Mouse (Mus musculus) v-Abl transformed pro-B cells (cell line): ENCODE measurements around the gene Cavin1.

Source experiments
- in situ Hi-C, 2 experiments: fragments of 400-800 bp; cut with MboI; formaldehyde crosslinking; loops; one replicate each; pipeline ENCODE4 v1.15.1; 2025; ENCODE audit not compliant: unreplicated experiment in 2 of 2

Cavin1 gene

DNA sequence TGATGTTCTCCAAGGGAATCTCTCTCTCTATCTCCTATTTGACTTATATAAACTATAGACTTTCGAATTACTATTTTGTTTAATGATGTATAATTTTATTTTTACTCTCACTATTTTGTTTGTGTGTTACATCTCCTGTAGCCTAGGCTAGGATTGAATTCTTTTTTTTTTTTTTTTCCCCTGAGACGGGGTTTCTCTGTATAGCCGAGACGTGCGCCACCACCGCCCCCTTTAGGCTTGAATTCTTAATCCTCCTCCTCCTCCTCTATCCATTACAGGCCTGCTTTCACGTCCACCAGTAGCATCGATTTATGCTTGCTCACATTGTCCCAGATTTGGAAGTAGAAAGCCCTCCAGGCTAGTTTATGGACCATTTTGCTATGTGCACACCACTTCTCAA lies 11.4 kb upstream of the Cavin1 start:
- in situ Hi-C loops, result loop anchor here (5.0 kb wide), 2 partner anchors 75 to 200 kb away; no protein-coding TSS in a partner anchor

DNA sequence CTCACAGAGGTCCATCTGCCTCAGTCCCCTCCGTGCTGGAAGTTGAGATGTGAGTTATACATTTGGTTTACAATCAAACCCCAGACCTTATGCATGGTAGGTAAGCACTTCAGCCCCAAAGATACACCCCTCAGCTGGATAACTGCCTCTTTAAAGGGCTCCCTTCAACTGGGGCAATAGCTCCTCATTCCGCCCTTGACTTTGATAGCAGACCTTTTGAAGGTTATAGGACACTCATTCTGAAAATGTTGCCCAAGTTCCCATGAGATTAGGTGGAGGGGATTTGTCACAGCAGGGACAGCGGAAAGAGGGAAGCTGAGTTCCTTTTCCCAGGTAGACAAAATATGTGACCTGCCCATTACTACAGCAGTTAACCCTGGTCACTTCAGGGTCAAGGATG lies 10.5 kb upstream of the Cavin1 start:
- in situ Hi-C loops, result loop anchor here (5.0 kb wide), 2 partner anchors 76 to 201 kb away; no protein-coding TSS in a partner anchor

DNA sequence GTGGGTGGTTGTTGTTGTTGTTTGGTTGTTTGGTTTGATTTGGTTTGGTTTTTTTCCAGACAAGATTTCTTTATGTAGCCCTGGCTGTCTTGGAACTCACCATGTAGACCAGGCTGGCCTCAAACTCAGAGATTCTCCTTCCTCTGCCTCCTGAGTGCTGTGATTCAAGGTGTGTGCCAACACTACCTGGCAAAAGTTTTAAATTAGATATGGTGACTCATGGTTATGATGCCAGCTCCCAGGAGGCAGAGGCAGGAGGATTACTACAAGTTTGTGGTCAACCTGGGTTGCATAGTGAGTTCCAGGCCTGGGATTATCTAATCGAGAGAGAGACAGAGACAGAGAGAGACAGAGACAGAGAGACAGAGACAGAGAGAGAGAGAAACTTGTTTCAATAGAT lies 9.8 kb upstream of the Cavin1 start:
- in situ Hi-C loops, result loop anchor here (5.0 kb wide), 2 partner anchors 77 to 202 kb away; no protein-coding TSS in a partner anchor

DNA sequence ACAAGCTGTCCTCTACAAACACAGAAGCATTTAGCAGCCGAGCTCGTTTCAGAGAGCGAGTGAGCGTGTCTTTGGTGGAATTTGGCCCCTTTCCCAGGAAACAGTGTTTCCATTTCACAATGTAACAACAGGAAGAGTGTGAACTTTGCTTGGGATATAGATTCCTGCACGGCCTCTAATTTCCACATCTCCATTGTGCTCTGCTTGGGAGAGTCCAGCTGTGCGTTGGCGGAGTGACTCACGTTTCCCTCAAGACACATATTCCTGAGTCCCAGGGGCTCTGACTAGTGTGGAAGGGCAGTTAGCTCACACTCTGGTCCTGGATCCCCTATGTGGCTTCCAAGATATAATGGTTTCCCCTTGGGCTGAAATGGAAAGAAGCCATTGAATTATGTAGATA lies 9.2 kb upstream of the Cavin1 start:
- in situ Hi-C loops, result loop anchor here (5.0 kb wide), 2 partner anchors 77 to 202 kb away; no protein-coding TSS in a partner anchor

DNA sequence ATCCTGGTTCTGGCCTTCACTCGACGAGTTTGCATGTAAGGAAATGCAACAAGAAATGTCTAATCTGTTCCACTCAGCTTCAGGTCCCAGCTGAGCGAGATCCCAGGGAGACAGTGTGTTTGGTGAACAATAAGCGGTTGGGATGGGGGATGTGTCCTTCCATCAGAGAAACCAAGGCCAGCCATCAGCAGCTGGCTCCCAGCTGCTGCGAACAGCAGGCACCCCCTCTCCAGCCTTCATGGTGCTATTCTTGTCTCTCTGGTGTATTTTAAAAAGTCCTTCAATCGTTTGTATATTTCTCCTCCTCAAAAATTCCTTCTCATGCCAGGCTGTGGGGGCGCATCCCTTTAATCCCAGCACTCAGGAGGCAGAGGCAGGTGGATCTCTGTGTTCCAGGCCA lies 4.6 kb upstream of the Cavin1 start:
- in situ Hi-C loops, result no loop called here

DNA sequence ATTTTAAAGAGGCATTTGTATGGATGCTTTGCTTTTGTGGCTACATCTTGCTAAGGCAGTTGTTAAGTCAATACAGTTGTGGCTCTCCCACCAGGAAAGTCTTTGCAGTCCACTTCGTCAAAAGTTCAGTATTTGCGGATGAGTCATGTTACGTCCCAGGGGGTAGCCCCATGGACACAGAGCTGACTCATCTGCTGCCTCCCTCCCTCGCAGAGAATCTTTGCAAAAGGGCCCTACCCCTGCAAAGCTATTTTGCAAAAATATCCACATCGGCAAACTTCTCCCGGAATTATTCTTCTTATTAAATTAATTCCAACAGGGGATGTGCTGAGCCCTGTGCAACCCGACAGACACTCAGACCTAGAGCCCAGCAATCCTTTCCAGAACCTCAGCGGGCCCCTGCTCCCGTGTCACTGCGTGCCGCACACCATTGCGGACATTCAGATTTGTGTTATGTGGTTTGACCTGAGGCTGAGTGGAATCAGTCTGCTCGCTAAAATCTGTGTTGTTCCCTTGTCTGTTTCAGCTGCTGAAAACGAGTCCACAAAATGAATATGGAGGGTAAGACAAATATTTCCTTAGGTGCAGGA lies 3.8 kb upstream of the Cavin1 start:
- in situ Hi-C loops, result no loop called here

DNA sequence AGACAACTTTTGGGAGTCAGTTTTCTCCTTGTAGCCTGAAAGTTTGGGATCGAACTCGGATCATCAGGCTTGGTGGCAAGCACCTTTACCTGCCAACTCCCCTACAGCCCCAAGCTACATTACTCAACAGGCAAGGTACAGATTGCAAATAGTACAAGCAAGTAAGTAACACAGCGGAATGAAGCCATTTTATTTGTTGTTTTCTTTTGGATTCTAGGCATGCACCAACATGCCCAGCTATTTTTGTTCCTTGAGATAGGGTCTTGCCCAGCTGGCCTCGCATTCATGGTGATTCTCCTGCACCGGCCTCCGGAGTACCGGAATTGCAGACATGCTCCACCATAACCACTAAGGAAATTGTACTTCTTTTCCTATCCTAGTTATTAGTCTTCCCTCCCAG lies 2.6 kb upstream of the Cavin1 start:
- in situ Hi-C loops, result no loop called here

DNA sequence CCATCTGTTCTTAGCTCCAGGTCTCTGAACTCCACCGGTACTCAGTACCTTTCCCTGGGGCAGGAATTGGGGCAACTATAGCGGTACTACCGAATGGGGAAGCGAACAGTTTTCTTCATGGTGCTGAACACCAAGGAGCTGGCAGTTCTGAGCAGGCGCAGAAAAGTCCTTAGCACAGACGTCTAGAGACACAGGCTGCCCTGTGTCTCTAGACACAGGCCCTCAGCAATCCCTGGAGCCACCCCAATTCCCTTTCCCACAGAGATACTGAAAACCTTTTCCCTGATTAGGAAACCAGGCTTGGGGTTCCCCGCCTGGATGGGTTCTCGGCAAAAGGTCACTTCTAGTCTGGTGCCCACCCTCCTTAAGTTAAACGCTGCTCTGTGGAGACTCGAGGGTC lies 768 bp upstream of the Cavin1 start:
- in situ Hi-C loops, result no loop called here

DNA sequence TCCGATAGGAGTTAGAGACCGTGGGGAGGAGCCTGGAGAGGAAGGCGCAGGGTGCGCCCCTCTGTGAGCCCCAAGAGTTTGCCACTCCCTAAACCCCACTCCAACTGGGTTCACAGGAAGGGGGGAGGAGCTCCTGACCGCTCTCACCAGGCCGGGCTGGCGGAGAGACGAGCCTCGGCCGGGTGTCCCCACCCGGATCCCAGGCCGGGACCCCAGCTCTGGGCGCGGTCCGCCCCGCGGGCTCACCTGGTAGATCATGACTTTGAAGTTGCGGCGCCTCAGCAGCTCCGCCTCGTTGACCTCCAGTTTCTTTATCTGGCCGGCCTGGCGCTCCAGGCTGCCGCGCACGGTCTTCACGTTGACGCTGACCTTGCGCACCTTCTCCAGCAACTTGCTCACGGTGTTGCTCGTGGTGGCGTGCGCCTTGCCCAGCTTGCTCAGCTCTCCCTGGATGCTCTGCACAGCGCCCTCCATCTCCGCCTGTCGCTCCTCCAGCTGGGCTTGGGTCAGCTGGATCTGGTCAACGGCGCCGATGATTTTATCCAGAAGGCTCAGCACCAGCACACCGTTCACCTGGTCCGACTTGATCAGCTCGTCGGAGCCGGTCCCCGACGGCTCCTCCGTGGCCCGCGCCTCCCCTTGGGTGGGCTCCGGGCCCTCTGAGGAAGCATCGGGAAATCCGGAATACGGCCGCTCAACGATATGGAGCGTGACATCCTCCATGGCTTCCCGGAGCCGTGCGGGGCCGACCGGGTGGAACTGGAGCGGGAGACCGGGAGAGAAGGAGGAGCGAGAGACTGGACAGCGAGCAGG lies 737 bp downstream of the Cavin1 start:
- in situ Hi-C loops, result loop anchor here in 1 of 2 experiments (10.0 kb wide), 1 partner anchor 605 kb away; no protein-coding TSS in a partner anchor

DNA sequence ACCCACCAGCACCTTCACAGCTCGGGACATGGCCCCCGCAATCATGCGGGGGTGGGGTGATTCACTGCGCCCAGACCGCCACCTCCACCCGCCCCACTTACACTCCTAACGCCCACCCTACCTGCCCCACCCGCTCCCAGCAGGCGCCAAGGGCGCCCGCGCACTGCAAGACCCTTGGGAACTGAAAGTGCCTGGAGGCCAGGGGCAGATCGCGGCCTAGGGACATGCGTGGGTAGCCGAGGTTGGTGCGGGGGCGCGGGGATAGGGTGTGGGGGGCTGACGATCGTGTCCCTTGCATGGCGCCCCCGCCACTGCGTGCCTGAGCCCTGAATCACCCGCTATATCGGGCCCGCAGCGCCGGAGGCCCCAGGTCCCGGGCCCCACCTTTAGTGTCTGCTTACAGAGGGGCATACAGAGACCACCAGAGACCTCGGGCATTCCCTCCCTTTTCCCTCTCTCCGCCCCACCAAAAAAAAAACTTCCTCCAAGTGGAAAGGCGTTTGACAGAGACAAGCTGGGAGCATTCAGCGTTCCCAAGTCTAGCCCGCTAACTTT lies 1.4 kb downstream of the Cavin1 start:
- in situ Hi-C loops, result loop anchor here in 1 of 2 experiments (10.0 kb wide), 1 partner anchor 604 kb away; no protein-coding TSS in a partner anchor

DNA sequence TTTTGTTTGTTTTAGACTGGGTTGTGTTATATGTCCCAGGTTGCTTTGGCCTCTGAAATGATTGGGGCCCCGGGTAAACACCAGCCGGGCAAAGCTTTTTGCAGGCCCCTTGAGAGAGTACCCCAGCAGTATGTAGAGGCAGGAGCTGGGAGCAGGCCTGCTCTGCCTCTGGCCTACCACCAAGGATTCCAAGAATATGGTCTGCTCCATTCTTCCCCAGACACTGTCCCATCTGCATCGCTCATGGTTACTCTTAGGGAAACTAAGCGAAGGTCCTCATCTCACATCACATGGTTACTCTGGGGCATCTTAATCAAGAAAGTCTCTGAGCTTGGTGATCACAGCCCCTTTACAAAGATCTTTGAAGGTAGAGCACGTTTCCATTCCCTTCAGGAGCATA lies 2.2 kb downstream of the Cavin1 start:
- in situ Hi-C loops, result loop anchor here in 1 of 2 experiments (10.0 kb wide), 1 partner anchor 604 kb away; no protein-coding TSS in a partner anchor

DNA sequence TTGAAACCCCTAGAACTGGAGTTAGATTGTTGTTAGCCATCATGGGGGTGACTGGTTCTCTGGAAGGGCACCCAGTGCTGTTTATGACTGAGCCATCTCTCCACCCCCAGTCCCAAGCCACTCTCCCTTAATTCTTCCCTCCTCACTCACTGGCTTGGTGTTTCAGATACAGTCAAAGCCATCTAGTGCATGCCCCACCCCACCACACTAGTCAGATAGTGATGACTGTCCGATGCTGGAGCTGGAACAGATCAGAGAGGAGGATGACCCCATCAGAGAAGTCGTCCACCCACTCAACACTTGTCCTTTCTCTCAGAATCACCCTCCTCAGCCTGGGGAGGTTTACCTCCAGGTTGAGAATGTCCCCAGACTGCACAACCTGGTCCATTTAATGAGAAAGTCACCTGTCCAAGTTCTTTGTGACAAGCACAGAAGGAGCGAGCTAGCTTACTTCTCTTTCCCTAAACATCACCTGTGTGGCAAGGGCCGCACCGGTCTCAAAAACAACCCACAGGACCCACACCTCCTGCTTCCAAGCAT lies 2.7 kb downstream of the Cavin1 start:
- in situ Hi-C loops, result loop anchor here in 1 of 2 experiments (10.0 kb wide), 1 partner anchor 603 kb away; no protein-coding TSS in a partner anchor

DNA sequence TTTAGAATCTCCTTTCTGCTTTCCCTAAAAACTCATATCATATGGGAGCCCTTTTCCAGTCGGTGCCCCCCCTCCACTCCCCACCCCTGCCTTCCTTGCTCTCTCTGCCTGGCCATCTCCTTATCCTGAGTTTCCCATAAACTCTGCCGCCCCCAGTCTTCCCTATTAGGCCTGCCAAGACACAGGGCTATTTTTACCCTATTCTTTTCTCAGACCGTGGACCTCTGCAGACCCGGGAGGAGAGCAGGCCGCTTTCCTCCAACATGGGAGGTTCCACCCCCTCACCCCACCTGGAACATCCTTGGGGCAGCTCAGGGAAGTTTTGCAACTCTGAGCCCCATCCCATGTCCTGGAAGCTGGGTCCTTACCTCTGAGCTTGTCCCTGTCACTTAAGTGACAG lies 3.3 kb downstream of the Cavin1 start:
- in situ Hi-C loops, result loop anchor here in 1 of 2 experiments (10.0 kb wide), 1 partner anchor 603 kb away; no protein-coding TSS in a partner anchor

DNA sequence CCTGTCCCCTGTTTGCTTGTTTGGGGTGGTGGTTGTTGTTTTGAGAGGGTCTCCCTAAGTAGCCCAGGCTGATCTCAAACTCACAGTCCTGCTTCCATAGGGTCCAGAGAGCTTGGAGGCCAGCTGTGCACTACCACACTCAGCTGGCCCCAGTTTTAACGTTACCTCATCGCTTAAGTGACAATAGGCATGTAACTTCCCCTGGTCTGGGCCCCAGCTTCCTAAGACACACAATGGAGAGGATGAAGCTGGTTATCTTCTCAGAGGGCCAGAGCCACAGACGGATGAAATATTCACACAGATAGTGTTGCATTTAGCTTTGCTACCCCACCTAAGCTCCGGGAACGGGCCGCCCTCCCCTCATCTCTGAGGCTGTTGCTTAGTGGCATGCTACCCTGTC lies 4.9 kb downstream of the Cavin1 start:
- in situ Hi-C loops, result loop anchor here in 1 of 2 experiments (10.0 kb wide), 1 partner anchor 601 kb away; no protein-coding TSS in a partner anchor

DNA sequence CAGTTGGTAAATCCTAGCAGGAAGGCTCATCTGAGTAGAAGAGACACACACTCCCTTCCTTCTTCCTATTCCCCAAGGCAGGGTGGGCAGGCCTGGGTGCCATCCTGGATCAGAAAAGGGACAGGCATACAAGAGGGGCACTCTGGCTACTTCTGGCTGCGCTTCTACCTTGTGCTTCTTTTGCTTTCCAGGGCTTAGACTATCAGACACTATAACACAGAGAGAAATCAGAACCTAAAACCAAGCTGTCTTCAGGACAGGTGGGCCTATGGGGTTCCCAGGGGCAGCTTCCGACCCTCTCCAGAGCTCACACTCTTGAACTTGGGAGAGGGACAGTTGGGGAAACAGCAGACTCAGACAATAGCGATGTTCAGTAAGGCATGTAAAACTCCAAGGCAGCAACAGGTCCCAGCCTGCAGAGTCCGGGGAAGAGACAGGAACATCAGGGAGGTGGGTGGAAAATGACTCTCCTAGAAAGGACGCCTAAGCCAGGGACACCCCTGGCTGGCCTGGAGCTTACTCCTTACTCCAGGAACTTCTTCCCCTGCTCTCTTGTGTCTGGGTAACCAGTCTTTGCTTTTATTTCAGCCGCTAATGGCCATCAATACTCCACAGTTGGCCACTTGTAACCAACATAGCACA lies 5.7 kb downstream of the Cavin1 start:
- in situ Hi-C loops, result loop anchor here in 1 of 2 experiments (10.0 kb wide), 1 partner anchor 600 kb away; no protein-coding TSS in a partner anchor

DNA sequence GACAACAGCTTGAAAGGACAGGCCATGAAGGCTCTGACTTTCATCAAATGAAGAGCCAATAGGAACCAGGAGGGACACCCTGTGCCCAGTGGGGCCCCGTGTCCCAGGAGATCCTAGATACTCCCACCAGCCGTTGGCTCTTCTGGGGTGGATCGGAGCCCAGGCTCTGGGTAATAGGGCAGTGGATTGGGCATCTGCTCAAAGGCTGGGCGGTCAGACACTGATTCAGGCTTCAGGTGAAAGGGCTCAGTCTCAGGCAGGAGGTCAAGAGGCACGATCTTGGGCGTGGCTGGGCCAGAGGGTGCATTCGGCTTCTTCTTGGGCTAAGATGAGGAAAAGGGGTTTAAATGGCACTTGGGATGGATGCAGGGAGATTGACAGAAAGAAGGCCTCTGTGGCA lies 6.5 kb downstream of the Cavin1 start:
- in situ Hi-C loops, result loop anchor here in 1 of 2 experiments (10.0 kb wide), 1 partner anchor 599 kb away; no protein-coding TSS in a partner anchor

DNA sequence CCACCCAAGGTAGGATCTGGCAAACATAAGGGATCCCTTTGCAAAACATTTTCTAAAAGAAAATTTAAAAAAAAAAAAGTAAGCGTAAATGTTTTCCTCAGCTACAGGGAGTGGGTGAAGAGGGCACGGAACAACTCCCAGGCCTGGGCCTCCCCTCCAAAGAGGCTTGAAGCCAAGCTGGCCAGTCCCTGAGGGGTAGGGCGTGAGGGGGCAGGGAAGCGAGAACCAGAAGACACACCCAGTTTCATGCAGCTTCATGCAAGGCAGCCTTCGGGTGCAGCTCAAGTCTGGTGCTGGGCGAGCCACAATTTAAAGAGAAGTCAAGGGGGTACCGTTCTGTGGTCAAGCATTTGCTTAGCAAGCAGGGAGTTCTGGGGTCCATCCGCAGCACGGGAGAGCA lies 7.0 kb downstream of the Cavin1 start:
- in situ Hi-C loops, result loop anchor here in 1 of 2 experiments (10.0 kb wide), 1 partner anchor 599 kb away; no protein-coding TSS in a partner anchor

DNA sequence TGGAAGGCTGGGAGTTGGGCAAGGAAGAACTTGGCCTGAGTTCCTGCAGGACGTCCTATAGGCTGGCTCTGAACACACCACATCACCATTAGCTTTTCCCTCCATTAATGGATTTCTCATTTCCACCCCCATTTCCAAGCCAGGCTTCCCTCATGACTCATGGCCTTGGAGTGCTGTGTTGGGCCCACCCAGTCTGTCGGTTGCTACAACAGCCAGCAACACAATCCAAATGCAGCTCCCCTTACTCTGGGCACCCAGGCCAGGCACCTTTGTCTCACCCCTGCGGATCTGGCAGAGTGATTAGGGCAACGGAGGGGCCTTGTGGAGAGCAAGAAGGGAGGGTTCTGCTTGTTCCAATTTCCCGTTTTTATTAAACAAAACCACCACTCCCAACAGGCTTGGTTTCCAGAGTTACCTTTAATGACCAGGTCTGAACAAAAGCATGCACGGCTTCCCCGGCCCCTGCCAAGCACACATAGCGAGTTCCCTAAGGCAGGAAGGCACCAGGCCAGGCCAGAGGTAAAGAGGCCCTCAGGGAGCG lies 8.2 kb downstream of the Cavin1 start:
- in situ Hi-C loops, result loop anchor here in 1 of 2 experiments (10.0 kb wide), 1 partner anchor 598 kb away; no protein-coding TSS in a partner anchor

DNA sequence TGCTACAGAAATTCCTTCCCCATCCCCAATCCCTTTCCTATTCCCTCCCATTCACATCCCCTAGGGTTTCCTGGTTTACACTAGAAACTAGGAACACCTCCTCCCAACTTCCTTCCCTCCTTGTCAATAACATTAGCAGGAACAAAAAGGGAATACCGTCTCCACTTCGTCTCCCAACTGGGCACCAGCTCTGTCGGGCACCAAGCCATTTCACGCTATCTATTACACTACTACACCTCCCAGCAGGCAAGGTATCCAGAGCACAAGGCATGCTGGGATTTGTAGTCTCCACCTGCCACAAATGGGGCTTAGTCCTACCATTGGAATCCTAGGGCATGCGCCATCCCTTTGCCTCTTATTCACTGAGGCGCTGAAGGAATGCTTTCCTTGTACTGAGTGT lies 10.1 kb downstream of the Cavin1 start:
- in situ Hi-C loops, result loop anchor here in 1 of 2 experiments (10.0 kb wide), 1 partner anchor 596 kb away; no protein-coding TSS in a partner anchor

DNA sequence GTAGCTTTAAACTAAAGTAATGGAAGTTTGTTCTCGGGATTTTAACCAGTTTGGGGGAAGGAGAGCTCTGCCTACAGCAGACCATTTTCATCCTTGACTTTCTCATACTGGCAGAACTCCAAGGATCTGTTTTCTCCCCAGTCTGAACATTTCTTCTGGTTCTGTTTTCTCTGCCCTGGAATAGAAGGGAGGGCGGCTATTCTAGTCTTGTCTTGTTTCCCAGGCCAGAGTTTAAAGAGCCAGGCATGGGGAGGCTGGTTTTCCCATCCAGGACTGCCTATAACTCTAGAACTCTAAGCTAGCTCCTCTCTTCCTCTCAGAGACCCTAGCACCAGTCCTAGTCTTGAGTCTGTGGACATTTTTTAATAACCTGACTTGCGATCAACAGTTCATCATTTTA lies 10.9 kb downstream of the Cavin1 start:
- in situ Hi-C loops, result loop anchor here (5.0 to 10.0 kb wide), 9 partner anchors 68 to 598 kb away; no protein-coding TSS in a partner anchor
